Mouse (Mus musculus): ENCODE results near the gene Ttc7.
"Not testable (repeated sequence)": the region's sequence is repeated elsewhere in the genome, so short reads cannot be mapped to it uniquely, and the experiment has no call there.

- TF ChIP-seq POLR2A (IDR thresholded peaks at IDR 0.05; ENCODE audit: low read depth, low read length); CTCF (IDR thresholded peaks at IDR 0.05; ENCODE audit: extremely low read depth, insufficient read depth, insufficient read length, insufficient replicate concordance): not testable (repeated sequence)
Measured at GRCm38 (mm10) chr17:87296701-87297100, 14.0 kb downstream of the Ttc7 start.
